Mouse (Mus musculus) brown adipose tissue, adult 24 weeks (tissue): ENCODE measurements around the gene Pld4. TPM values are rescaled to one million over a fixed set of nuclear protein-coding genes. Genes with fewer than 3 reads are reported as not detected.
A peak's percentile ranks its signal among the peaks of the same experiment; 100 is the strongest.

Source experiments
- H3K27ac ChIP-seq: fragments of 200-500 bp; replicated peaks from 2 replicates; pipeline ENCODE4 v1.5.1; 2012; ENCODE audit warnings: low read depth, mild to moderate bottlenecking, low read length
- H3K4me1 ChIP-seq: fragments of 200-500 bp; 2 replicates; pipeline ENCODE4 v1.6.1; 2012; ENCODE audit warnings: low read length, mixed read lengths; ENCODE audit not compliant: control insufficient read depth, insufficient read depth, insufficient read length
- H3K4me3 ChIP-seq: fragments of 200-500 bp; 2 replicates; pipeline ENCODE4 v1.5.1; 2012; ENCODE audit warnings: low read depth, mild to moderate bottlenecking, low read length, moderate library complexity; ENCODE audit not compliant: insufficient read depth
- polyA plus RNA-seq: library from polyadenylated mRNA; stranded (reverse); fragments of >200 nt; gene quantifications from 2 replicates; pipeline ENCODE4 v1.2.4, GENCODE M21; 2012; ENCODE audit not compliant: missing spikeins, insufficient read depth, insufficient read length

Pld4 gene
- polyA plus RNA-seq, 1 experiment: 9.4 TPM

DNA sequence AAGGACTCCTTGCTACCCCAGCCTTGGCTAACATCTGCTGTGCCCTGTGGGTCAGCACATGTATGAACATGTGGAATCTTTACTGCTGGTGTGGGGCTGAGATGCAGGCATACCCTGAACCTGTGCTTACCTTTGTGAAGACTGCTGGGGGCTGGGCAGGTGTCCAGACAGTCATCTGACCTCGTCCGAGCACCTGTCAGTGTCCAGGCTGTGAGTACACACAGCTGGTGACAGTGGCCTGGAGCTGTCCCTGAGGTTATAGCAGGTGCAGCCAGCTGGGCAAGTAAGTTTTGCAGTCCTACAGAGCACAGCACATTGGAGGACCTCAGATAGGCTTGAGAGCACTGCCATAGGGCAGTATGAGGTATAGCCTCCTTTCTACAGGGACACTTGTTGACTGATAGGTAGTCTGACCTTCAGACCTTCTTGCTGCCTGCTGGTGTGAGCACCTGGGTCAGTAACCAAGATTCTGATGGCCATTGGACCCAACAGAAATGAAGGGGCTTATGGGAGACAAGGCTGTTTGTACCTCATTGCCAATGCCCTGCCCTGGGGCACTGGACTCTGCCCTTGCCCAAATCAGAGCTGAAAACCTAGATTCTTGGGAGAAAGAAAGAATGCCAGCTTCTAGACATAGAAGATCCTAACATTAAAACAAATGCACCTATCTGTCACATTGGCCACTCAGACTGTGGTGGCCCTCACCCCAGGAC, 26.2 kb upstream of the Pld4 start:
- no peaks in the 10 kb centered on the region for H3K4me1 ChIP-seq
- H3K27ac ChIP-seq: no peak overlapping the region

DNA sequence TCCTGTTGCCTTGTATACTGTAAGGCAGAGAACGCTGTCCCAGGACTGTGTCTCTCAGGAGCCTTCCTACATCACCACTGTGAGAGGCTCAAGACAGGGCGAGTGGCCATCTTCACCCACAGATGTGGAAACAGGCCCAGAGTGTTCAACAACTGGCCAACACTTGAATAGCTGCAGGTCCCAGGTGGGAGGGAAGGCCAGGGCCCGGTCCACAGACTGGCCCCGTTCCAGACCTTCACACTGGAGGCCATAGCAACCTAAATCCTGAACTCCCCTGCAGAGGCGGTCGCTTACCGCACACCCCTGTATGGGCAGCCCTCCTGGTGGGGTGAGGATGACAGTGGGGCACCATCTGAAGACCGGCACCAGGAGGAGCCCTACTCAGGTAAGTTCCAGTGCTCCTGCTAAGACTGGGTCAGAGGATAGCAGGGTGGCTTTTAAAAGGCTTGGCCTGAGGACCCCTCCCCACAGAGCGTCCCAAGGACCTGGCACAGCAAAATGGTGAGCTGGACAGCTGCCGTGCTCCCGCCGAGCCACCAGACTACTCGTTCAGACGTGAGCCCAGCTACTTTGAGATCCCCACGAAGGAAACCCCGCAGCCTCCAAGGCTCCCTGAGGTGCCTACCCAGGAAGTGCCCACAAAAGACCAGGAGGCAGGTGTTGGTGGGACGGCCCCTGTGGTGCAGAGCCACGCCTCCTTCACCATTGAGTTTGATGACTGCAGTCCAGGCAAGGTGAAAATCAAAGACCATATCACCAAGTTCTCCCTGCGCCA, 25.4 kb upstream of the Pld4 start:
- H3K27ac ChIP-seq: no peak overlapping the region
- no peak overlapping the region for H3K4me3 ChIP-seq
- H3K4me1 ChIP-seq: no peaks in the 10 kb centered on the region

More for the DNA sequence above, 26.2 kb upstream of the Pld4 start:
- no peak overlapping the region for H3K4me3 ChIP-seq

- H3K27ac ChIP-seq: no peak overlapping the region
- H3K4me1 ChIP-seq: no peaks in the 10 kb centered on the region
- no peak overlapping the region for H3K4me3 ChIP-seq
Observed at GRCm38 (mm10) chr12:112735896-112736635, 24.4 kb upstream of the Pld4 start.

DNA sequence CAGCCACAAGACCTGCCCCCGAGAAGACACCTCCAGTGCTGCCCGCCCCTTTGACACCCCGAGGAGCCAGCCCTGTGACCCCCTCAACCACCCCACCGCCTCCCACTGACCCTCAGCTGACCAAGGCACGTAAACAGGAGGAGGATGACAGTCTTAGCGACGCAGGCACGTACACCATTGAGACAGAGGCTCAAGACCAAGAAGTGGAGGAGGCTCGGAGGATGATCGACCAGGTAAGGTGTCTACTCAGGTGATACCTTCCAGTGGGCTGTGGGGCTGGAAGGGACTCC, 23.9 kb upstream of the Pld4 start:
- Histone ChIP-seq H3K27ac (no peak overlapping the region), H3K4me3 (no peak overlapping the region), H3K4me1 (no peaks in the 10 kb centered on the region)

GRCm38 (mm10) chr12:112737081-112737480, 23.4 kb upstream of the Pld4 start:
- Histone ChIP-seq H3K4me1 (peaks cover under 1% of the 10 kb centered on the region; the same call in 1 of the 2 replicates), H3K27ac (no peak overlapping the region), H3K4me3 (no peak overlapping the region)

DNA sequence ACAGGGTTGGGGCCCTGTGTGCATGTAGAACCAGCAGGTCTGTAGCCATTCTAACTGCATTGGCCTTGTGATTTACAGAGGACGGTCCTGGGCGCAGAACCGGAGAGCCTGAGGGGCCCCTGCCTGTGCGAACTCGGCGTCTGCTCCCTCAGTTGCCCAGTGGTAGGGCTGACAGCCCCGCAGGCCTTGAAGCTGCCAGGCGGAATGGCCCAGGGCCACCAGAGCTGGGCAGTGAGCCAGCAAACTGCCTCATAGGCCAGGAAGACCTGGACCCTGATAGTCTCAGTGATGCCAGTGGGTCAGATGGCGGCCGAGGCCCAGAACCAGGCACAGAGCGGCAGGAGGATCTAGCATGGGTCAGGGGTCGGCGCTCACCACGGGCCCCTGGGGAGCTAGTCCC, 22.7 kb upstream of the Pld4 start:
- Histone ChIP-seq H3K4me1 (peaks cover 5% of the 10 kb centered on the region), H3K27ac (no peak overlapping the region)

GRCm38 (mm10) chr12:112738281-112739022, 22.0 kb upstream of the Pld4 start:
- Histone ChIP-seq H3K4me1 (peaks cover 5% of the 10 kb centered on the region), H3K27ac (no peak overlapping the region), H3K4me3 (no peak overlapping the region)

More for the DNA sequence above, 22.7 kb upstream of the Pld4 start:
- H3K4me3 ChIP-seq: no peak overlapping the region

- Histone ChIP-seq H3K4me1 (peaks cover 5% of the 10 kb centered on the region), H3K27ac (no peak overlapping the region), H3K4me3 (no peak overlapping the region)
Observed at GRCm38 (mm10) chr12:112739023-112739568, 21.4 kb upstream of the Pld4 start.

GRCm38 (mm10) chr12:112742768-112743167, 17.7 kb upstream of the Pld4 start:
- H3K4me1 ChIP-seq: peaks cover 5% of the 10 kb centered on the region
- H3K4me3 ChIP-seq: peak overlapping the region; percentile 43
- peak overlapping the region; percentile 90 for H3K27ac ChIP-seq

GRCm38 (mm10) chr12:112743168-112743975, 17.1 kb upstream of the Pld4 start:
- Histone ChIP-seq H3K4me1 (peaks cover 5% of the 10 kb centered on the region), H3K27ac (peak overlapping the region; percentile 90)

DNA sequence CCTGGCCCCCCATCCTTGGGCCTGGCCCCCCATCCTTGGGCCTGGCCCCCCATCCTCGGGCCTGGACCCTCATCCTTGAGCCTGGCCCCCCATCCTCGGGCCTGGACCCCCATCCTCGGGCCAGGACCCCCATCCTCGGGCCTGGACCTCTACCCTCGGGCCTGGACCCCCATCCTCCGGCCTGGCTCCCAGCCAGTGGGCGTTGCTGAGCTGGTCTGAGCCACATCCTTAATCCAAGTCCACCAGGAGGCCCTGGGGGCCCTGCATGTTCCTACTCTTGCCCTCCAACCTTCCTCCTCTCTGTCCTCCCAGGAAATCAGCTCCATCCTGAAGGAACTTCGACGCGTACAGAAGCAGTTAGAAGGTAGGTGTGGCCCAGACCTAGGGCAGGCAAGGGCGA, 16.2 kb upstream of the Pld4 start:
- peaks cover 5% of the 10 kb centered on the region for H3K4me1 ChIP-seq
- no peak overlapping the region for H3K4me3 ChIP-seq
- no peak overlapping the region for H3K27ac ChIP-seq

More at GRCm38 (mm10) chr12:112743168-112743975, 17.1 kb upstream of the Pld4 start:
- H3K4me3 ChIP-seq: peak overlapping the region; percentile 55

DNA sequence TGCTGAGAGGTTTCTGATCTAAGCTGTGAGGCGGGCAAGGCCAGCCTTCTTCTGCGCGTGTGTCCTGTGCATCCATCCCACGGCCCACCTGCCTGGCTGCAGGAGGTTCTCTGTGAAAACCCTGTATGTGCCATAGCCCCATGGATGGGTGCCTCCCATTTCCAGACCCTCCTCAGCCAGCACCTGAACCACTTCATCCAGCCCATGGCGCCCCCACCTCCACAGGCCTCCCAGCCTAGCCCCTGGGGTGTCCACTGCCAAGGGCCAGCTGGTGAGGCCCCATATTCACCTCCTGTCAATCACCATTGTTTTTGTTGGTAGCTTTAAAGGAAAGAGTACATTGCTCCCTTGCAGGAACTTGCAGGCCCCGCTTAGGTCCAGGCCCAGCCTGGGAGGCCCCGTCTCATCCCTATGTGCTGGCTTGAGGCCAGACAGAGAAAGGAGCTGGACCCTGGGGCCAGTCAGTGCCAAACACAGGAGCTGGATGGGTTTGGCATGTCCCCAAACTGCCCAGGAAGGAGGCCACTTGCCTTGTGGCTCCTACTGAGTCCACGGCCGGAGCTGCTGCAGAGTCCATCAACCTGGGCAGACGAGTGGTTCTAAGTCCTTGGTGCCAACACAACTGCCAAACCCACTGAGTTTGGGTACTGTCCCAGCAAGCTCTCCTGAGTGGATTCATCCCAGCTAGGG, 15.4 kb upstream of the Pld4 start:
- peaks cover 5% of the 10 kb centered on the region for H3K4me1 ChIP-seq
- no peak overlapping the region for H3K4me3 ChIP-seq
- H3K27ac ChIP-seq: no peak overlapping the region

GRCm38 (mm10) chr12:112745716-112746115, 14.7 kb upstream of the Pld4 start:
- no peak overlapping the region for H3K4me3 ChIP-seq
- no peak overlapping the region for H3K27ac ChIP-seq
- peaks cover 5% of the 10 kb centered on the region for H3K4me1 ChIP-seq

- Histone ChIP-seq H3K4me1 (peaks cover 5% of the 10 kb centered on the region), H3K4me3 (no peak overlapping the region), H3K27ac (no peak overlapping the region)
Observed at GRCm38 (mm10) chr12:112746461-112746807, 14.0 kb upstream of the Pld4 start.
